Mouse (Mus musculus): ENCODE measurements around the gene Iqch.

The Iqch gene

GRCm38 (mm10) chr9:63611967-63612366 is 9.7 kb upstream of the Iqch start:
- DNase-seq = no peak

DNA sequence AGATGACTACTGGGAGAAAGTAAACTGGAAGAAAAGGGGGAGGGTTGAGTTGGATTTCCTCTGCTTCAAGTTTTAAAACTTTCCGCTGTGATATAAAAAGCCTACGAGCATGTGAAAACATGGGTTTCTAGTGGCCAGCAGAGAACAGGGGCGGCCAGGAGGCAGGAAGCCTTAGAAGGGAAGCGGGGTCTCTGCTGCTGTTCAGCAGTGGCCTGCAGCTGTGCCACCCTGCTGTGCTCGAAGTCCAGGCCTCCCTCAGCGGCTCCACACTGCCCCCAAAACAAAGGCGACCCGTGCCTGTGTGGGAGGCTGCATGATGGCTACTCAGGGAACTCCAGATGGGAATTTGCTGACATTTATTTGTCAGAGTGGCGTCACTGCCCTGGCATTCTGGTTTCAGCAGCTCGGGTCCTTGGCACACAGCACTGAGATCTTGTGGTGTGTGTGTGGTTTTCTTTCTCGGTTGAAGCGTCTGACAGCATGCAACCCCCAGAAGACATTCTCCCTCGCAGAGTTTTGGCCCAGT is 8.6 kb upstream of the Iqch start:
- peak; percentile 39 for DNase-seq

DNA sequence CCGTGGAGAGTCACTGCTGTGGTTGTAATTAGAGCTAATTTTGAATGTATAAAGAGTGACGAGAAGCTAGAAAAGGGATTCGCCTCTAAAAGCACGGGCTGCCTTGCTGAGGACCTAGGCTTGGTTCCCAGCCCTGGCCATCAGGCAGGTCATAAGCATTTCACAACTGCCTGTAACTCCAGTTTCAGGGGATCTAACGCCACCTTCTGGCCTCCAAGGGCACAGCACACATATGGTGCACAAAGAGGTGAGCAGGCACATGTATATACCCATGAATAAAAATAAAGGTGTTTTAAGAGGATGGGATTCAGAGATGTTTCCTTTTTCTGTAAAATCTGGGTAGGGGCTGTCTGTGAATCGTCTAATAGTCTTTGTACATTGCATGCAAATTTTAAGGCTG is 7.9 kb upstream of the Iqch start:
- no peak for DNase-seq

- DNase-seq = no peak
These were observed 7.5 kb upstream of the Iqch start for GRCm38 (mm10) chr9:63609776-63610175.

DNA sequence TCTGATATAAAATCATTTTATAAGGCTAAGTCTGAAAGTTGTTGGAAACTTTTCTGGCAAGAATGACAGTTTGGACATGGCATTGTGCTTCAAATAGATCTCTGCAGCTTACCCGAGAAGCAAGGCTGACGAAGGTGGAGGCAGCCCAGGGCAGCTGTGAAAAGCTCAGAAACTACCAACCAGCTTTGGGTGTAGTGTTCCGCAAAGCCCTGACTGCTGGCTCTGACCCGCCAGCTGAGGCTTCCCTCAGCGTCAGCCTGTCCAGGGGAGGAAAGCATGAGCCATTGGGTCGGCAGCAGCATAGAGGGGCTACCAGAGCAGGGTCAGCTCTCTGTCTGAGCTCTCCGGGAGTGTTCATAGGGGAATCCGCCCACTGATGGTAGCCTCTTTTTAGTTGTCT is 7.0 kb upstream of the Iqch start:
- no peak for DNase-seq

DNA sequence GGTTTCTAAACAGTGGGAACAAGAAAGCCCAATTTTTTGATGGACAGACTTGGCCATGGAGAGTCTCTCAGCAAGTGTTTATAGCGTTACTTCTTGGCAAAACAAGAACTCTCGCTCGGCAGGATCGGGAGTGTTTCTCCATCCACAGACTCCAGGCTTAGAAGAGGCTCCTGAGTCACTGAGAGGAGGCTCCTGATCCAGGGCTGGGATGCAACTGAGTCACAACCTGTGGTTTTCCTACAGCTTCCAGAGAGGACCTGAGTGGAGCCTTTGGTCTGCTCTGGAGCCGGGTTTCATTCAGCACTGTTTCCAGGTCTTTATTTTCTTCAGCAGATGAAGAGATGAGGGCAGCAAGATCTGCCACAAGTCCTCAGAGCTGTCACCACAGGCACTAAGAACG is 5.7 kb upstream of the Iqch start:
- no peak for DNase-seq

DNA sequence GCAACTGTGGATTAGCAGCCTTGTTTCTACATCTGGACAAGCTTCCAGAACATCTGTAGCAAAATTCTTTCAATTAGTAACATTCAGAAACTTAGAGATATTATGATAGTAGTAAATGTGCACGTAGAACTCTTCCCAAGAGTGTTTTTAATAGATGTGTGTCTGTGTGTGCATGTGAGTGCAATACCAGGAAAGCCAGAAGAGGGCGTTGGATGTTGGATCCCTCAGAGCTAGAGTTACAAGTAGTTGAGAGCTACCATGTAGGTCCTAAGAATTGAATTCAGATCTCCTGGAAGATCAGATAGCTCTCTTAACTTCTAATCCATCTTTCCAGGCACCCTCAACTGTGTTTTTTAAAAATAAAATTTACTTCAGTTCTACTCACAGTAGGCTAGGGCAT is 4.3 kb upstream of the Iqch start:
- no peak for DNase-seq

- DNase-seq = peak; percentile 56
These were observed 1.6 kb upstream of the Iqch start for GRCm38 (mm10) chr9:63603849-63604248.

GRCm38 (mm10) chr9:63596660-63597059 is 5.6 kb downstream of the Iqch start:
- DNase-seq = no peak

DNA sequence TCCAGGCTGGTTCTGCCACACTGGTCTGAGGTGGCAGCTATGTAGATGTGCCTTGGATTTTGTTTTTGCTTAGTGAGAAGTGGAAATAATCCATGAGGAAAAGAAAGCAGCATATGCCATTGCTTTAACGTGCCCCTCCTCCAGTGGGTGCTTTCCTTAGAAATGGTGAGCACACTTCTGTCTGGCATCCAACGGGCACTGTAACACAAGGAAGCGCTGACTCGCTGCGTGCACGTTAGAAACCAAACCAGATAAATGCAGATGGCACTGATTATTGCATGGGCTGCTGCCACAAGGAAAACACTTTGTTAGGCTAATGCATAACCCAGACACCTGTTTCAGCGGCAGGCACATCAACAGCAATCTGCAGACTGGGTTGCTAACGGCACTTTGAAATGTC is 6.6 kb downstream of the Iqch start:
- no peak for DNase-seq

- DNase-seq = no peak
These were observed 7.3 kb downstream of the Iqch start for GRCm38 (mm10) chr9:63595032-63595431.

- DNase-seq = no peak
These were observed 10.5 kb downstream of the Iqch start for GRCm38 (mm10) chr9:63591661-63592256.

DNA sequence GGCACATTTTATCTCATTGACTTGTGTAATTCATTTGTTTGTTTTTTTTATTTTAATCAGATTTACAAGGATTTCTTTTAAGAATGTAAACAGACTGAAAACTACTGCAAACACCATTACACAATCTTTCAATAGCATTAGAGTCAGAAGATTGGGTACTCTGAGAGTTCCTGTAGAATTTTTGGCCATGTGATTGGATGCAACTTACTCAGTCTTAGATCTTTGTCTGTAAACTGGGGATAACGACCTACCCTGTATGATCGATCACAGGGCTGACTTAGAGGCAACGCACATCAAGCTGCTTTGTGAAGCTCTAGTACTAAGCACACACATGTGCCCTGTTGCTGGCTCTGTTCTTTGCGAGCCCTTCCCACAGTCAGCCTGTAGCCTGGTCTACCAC is 11.7 kb downstream of the Iqch start:
- DNase-seq = no peak

DNA sequence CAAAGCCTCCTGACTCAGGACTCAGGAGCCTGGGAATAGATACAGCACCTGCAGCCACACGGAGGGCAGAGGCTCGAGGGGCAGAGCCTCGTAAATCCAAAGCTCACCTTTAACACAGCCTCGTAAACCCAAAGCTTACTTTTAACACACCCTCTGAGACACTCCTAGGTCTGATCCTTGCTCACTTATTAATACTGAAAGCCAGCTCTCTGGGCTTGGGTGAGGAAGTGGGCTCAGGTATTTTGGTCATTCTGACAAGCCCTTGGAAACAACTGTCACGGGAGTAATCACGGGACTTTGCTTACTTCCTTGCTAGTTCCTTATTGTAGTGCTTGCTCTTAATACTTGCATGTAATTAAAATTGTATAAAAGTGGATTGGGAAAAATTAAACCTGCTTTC is 13.1 kb downstream of the Iqch start:
- no peak for DNase-seq

DNA sequence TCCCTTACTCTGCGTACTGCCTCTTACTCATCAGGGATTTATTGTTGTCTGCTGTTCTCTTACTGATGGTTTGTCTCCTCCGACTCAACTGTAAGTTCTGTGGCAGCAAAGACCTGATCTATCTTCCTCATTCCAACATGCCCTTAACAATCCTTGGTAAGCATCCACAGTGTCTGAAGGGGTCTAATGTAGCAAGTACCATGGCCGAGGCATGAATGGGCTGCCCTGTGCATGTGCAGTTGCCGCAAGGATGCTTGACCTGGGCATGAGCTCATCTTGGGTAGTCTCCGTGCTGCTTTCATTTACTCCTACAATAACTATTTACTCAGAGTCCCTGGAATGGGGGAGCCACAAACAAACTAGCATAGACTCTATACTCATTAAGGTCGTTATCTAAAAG is 17.0 kb downstream of the Iqch start:
- DNase-seq = no peak

DNA sequence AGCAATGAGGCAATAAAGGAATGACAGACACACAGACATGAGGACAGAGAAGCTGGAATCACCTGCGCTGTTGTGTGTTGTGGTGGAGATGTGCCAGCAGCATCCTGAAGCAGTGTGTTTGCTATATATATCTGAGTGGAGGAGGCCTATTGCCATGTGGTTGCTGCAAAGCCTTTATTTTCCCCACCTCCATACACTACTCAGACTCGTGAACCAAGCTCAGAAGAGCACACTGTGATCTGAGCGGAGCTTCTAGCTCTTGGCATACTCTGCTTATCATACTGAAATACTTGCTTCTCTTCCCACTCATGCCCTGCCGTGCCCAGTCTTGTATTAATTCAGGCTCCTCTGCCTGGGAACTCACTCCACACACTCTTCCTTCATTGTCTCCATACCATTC is 20.5 kb downstream of the Iqch start:
- no peak for DNase-seq

DNA sequence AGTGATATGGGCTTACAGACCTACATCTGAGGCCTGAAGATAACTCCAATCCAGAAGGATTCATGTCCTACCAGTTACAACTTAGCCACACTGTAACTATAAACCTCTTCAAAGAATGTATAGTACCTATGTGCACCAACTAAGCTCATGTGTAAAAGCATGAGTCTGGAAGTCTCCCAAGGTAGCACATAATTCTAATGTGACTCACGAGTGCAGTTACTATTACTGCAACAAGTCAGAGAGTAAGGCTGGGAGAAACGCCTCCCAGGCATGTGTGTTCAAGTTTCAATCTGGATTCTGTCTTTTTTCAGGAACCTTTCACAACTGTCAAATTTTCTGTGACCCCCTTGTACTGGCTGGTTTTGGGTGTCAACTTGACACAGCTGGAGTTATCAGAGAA is 22.2 kb downstream of the Iqch start:
- DNase-seq = no peak

DNA sequence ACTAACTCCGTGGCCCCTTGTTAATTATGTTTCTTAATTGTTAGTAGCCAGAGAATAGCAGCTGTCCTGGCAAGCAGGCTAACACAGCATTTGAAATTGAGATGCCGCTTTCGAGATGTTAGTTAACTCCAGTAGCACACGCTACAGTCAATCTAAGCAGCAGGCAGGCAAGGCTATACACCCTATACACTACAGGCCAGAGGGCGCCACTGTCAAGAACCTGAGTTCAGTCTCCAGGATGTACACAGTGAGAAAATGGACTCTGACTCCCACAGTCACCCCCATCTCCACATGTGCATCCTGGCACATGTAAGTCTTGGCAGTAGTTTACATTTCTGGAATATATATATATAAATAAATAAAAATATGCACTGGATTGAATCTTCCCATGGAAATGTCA is 22.6 kb downstream of the Iqch start:
- no peak for DNase-seq

- no peak for DNase-seq
These were observed 24.8 kb downstream of the Iqch start for GRCm38 (mm10) chr9:63577469-63577868.

DNA sequence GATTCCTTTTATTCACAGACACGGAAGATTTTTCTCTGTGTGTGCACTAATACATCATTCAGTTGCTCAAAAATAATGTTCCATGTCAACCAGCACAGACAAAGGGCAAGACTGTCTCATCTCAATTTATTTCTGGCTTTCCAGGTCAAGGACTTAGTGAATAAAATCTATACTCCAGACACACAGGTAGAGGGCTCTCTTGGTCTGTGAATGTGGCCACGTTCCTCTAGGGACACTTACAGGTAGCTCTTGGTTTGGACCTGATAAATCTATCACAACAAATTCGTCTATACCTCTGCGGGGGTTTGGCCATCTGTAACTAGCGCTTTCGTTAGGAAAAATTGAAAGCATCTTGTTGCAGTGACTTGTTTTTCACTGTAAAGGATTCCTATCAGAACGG is 29.4 kb downstream of the Iqch start:
- no peak for DNase-seq

DNA sequence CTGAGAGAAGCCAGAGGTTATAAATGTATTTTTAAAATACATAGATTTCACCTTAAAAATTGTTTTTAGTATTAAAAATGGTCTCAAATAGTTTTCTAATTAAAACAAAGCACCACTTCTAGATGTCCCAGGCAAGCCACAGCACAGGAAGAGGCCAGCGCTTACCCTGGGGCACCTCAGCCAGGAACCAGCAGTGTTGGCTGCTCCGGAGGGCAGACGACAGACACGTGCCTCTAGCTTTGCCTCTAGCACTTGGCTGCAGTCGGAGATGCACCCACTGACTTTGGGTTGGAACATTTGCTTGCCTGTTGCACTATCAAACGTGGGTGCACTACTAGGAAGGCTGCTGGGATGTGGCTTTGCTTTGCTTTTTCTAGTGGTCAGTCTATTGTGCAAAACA is 30.4 kb downstream of the Iqch start:
- DNase-seq = no peak

DNA sequence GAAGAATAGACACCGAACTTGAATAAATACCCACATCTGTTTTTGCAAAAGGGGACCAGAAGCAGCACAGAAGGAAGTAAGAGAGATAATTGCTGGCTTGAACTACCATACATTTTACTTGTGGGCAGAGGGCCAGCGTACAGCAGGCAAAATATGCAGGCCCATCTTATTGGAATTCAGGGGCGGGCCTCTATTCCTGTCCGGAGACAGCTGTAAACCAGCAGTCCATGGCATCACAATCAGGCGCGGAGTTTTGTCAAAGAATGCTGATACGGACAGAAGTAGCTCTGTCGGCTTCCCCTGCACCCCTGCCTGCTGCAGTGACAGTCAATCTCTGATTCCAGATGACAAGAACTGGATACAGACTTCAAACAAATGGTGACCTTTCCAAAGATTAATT is 33.5 kb downstream of the Iqch start:
- DNase-seq = no peak

GRCm38 (mm10) chr9:63568314-63568713 is 34.0 kb downstream of the Iqch start:
- DNase-seq = no peak

DNA sequence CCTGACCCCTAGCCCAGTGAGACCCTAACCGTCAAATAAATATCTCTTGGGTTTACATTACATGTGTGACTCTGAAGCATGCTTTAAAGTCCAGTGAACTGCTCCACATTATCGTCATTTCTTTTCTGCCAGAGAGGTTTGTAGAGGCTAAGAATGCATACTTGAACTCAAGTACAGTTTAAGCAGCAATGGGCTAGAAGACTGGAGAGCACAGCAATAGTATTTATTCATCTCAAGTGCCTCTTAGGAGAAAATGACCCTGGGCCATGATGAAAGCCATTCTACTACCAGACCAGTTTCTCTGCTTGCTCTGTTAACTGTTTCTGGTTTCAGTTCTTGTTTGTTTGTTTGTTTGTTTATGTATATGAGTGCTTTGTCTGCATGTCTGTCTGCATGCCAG is 38.9 kb downstream of the Iqch start:
- no peak for DNase-seq

DNA sequence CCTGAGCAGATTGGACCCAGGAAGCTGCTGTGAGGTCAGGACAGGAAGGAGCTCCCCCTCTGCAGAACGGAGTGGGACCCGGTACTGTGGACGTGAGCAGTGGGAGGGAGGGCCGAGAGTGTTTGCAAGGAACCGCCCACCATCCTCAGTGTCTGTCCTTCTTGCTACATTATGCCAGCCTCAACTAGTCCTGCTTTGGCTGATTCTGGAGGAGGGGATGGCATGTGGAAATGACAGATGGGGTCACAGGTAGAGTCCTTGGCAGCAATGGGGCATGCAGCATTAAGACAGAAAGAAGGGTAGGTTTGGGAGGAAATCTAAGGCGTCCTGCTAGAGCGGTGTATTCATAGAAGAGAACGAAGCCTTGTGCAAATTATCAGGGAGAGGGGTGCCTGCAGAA is 40.4 kb downstream of the Iqch start:
- DNase-seq = peak; percentile 14

DNA sequence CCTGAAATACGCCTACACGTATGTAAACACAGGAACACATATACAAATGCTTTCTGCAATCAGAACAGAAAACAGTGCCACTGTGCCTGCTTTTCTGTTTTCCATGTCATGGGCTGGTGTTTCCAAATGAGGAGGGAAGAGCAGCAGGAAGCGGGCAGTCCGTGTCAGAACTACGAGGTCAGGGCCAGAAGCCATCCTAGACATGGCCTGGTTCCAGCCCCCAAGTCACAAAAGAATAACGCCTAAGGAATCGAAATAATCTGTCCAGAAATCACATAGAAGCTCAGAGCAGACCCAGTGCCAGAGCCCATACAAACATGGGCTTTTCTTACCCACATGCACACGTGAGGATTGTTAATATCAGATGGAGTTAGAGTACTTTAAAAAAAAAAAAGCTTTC is 45.4 kb downstream of the Iqch start:
- DNase-seq = no peak
